Mouse (Mus musculus): ENCODE measurements at regions not wholly inside any gene's neighbourhood (a gene's known extent, or its start where the extent isn't known, plus 50 kb on each side); places are given as distances from the start of the nearest gene placed in this dataset.

GRCm38 (mm10) chr2:12868772-12869171, 55.1 kb upstream of the Pter start:
- Histone ChIP-seq H3K9ac (no peak overlapping the region), H3K36me3 (no peaks in the 10 kb centered on the region), H3K27me3 (no peaks in the 10 kb centered on the region), H3K4me1 (replicated peaks) (no peaks in the 10 kb centered on the region), H3K4me3 (no peak overlapping the region), H3K4me2 (no peak overlapping the region), H3K27ac (no peak overlapping the region), H3K9me3 (no peaks in the 10 kb centered on the region)
- ATAC-seq (ENCODE audit: low FRiP score): no peak
- WGBS: 64% methylated on average over 3 of the region's 3 CpGs

Measured in hindbrain, embryonic 13.5 days (tissue).